Mouse (Mus musculus): ENCODE measurements at regions not wholly inside any gene's neighbourhood (a gene's known extent, or its start where the extent isn't known, plus 50 kb on each side); places are given as distances from the start of the nearest gene placed in this dataset.

DNA sequence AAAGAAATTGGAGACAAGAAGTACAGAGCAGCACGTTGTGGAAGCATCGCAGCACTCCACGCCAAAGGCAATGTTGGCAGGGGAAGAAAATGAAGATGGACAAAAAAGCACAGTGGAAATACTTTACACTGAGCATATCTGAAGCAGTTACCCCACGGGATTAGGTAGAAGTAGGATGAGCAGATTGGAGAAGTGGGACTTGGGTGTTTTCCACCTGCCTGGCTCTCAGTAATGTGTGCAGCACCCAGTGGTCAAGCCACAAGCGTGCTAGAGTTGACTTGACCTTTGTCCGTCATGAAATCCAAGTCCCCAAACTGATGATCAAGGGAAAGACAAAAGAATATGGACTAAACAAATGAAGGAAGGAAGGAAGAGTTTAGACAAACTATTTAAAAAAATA is 235.1 kb upstream of the Btg1 start:
- TF ChIP-seq CTCF (IDR thresholded peaks at IDR 0.05; ENCODE audit: extremely low read depth, insufficient read depth, insufficient read length, insufficient replicate concordance) (no peak), POLR2A (IDR thresholded peaks at IDR 0.05; ENCODE audit: low read depth, low read length) (no peak)
- H3K36me3 ChIP-seq (ENCODE audit: control insufficient read depth, insufficient read depth, low read length), result no peaks in the 10 kb centered on the region
- H3K4me1 ChIP-seq (ENCODE audit: control insufficient read depth, insufficient read depth, insufficient read length), result peaks cover 19% of the 10 kb centered on the region; the same call in 1 of the 2 replicates
- no peak overlapping the region for H3K27ac ChIP-seq (ENCODE audit: insufficient read depth, low read length)
- no peak overlapping the region for H3K4me3 ChIP-seq (ENCODE audit: extremely low read depth, insufficient read depth, insufficient read length)
- 86% methylated on average over 6 of the region's 6 CpGs for WGBS
- no peak for DNase-seq (ENCODE audit: low read depth in 1 of 2, low spot score in 2 of 2)
- H3K27me3 ChIP-seq (ENCODE audit: control insufficient read depth, insufficient read depth, low read length), result no peaks in the 10 kb centered on the region

DNA sequence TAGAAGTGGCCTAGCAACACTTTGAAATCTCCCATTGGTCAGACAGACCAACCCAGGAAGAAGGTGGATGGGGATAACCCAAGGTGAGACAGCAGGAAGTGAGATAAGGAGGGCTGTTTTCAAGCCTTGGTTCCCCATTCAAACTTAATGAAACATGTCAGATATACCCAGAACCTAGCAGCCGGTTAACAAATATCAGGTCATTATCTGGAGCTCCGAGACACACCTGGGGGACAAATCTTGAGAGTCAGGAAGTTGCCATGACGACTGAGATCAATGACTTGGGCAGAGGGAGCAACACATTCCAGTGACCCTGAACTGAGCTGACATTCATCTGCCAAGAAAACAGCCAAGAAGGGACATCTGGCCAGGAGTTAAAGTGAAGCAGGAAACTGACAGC is 225.1 kb upstream of the Btg1 start:
- no peak for DNase-seq (ENCODE audit: low read depth in 1 of 2, low spot score in 2 of 2)
- peak overlapping the region; percentile 83 for H3K27ac ChIP-seq (ENCODE audit: insufficient read depth, low read length)
- TF ChIP-seq CTCF (IDR thresholded peaks at IDR 0.05; ENCODE audit: extremely low read depth, insufficient read depth, insufficient read length, insufficient replicate concordance) (no peak), POLR2A (IDR thresholded peaks at IDR 0.05; ENCODE audit: low read depth, low read length) (no peak)
- peaks cover 24% of the 10 kb centered on the region for H3K4me1 ChIP-seq (ENCODE audit: control insufficient read depth, insufficient read depth, insufficient read length)
- no peak overlapping the region for H3K4me3 ChIP-seq (ENCODE audit: extremely low read depth, insufficient read depth, insufficient read length)
- WGBS, result 37% methylated on average over 3 of the region's 3 CpGs
- H3K27me3 ChIP-seq (ENCODE audit: control insufficient read depth, insufficient read depth, low read length), result no peaks in the 10 kb centered on the region
- no peaks in the 10 kb centered on the region for H3K36me3 ChIP-seq (ENCODE audit: control insufficient read depth, insufficient read depth, low read length)

GRCm38 (mm10) chr10:96392836-96393235 is 224.0 kb upstream of the Btg1 start:
- no peaks in the 10 kb centered on the region for H3K36me3 ChIP-seq (ENCODE audit: control insufficient read depth, insufficient read depth, low read length)
- H3K4me1 ChIP-seq (ENCODE audit: control insufficient read depth, insufficient read depth, insufficient read length), result peaks cover 26% of the 10 kb centered on the region
- H3K4me3 ChIP-seq (ENCODE audit: extremely low read depth, insufficient read depth, insufficient read length), result no peak overlapping the region
- 0 out of 2 replicates have a peak overlapping the region, but pooled peaks have one; percentile 30 for H3K27ac ChIP-seq (ENCODE audit: insufficient read depth, low read length)
- 86% methylated on average over 1 of the region's 1 CpGs for WGBS
- no peak for TF ChIP-seq CTCF (IDR thresholded peaks at IDR 0.05; ENCODE audit: extremely low read depth, insufficient read depth, insufficient read length, insufficient replicate concordance)
- TF ChIP-seq POLR2A (IDR thresholded peaks at IDR 0.05; ENCODE audit: low read depth, low read length), result no peak
- no peak for DNase-seq (ENCODE audit: low read depth in 1 of 2, low spot score in 2 of 2)
- H3K27me3 ChIP-seq (ENCODE audit: control insufficient read depth, insufficient read depth, low read length), result no peaks in the 10 kb centered on the region

DNA sequence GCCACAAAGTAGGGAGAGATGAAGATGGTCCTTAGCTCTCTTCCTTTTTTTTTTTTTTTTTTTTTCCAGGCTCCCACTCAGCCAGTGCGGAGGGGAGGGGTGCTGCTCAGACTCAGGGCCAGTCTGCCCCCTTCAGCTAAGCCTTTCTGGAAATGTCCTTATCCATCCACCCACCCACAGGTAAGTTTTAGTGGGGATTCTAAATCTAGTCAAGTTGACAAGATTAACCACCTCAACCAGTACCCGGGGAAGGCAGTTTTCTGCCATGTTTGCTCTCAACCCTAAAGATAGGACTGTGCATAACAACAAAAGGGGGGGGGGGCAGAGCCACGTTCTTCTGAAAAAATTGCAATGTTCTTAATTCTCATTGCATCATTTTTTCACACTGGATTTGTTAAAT is 222.6 kb upstream of the Btg1 start:
- Histone ChIP-seq H3K4me1 (ENCODE audit: control insufficient read depth, insufficient read depth, insufficient read length) (peaks cover 31% of the 10 kb centered on the region), H3K27ac (ENCODE audit: insufficient read depth, low read length) (no peak overlapping the region), H3K4me3 (ENCODE audit: extremely low read depth, insufficient read depth, insufficient read length) (no peak overlapping the region), H3K27me3 (ENCODE audit: control insufficient read depth, insufficient read depth, low read length) (no peaks in the 10 kb centered on the region), H3K36me3 (ENCODE audit: control insufficient read depth, insufficient read depth, low read length) (no peaks in the 10 kb centered on the region)
- WGBS, result 93% methylated on average over 3 of the region's 3 CpGs
- no peak for DNase-seq (ENCODE audit: low read depth in 1 of 2, low spot score in 2 of 2)
- TF ChIP-seq CTCF (IDR thresholded peaks at IDR 0.05; ENCODE audit: extremely low read depth, insufficient read depth, insufficient read length, insufficient replicate concordance) (no peak), POLR2A (IDR thresholded peaks at IDR 0.05; ENCODE audit: low read depth, low read length) (no peak)

DNA sequence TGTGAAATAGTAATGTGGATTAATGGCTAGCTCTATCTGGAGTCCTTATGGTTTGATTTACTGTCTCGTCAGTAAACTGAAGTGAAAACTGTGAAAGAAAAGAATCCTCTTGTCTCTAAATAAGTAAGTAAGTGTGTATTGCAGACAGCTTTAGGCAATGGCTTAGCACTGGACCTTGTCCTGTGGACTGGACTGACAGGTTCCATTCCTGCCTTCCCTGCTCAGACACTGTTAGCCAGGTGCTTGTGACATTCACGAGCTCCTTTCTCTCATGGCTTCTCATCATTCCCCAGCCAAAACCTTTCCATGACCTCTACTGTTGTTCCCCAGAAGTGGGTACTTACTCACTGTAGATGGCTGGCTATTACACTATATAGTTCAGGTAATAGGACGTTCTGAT is 221.8 kb upstream of the Btg1 start:
- peaks cover 38% of the 10 kb centered on the region for H3K4me1 ChIP-seq (ENCODE audit: control insufficient read depth, insufficient read depth, insufficient read length)
- TF ChIP-seq POLR2A (IDR thresholded peaks at IDR 0.05; ENCODE audit: low read depth, low read length) (no peak), CTCF (IDR thresholded peaks at IDR 0.05; ENCODE audit: extremely low read depth, insufficient read depth, insufficient read length, insufficient replicate concordance) (no peak)
- no peak overlapping the region for H3K27ac ChIP-seq (ENCODE audit: insufficient read depth, low read length)
- H3K27me3 ChIP-seq (ENCODE audit: control insufficient read depth, insufficient read depth, low read length), result no peaks in the 10 kb centered on the region
- 91% methylated on average over 3 of the region's 3 CpGs for WGBS
- no peak overlapping the region for H3K4me3 ChIP-seq (ENCODE audit: extremely low read depth, insufficient read depth, insufficient read length)
- DNase-seq (ENCODE audit: low read depth in 1 of 2, low spot score in 2 of 2), result no peak
- no peaks in the 10 kb centered on the region for H3K36me3 ChIP-seq (ENCODE audit: control insufficient read depth, insufficient read depth, low read length)

GRCm38 (mm10) chr10:96397931-96398561 is 218.8 kb upstream of the Btg1 start:
- WGBS, result 89% methylated on average over 13 of the region's 13 CpGs
- DNase-seq (ENCODE audit: low read depth in 1 of 2, low spot score in 2 of 2), result no peak
- H3K27me3 ChIP-seq (ENCODE audit: control insufficient read depth, insufficient read depth, low read length), result no peaks in the 10 kb centered on the region
- H3K27ac ChIP-seq (ENCODE audit: insufficient read depth, low read length), result peak overlapping the region; percentile 53
- no peak overlapping the region for H3K4me3 ChIP-seq (ENCODE audit: extremely low read depth, insufficient read depth, insufficient read length)
- no peaks in the 10 kb centered on the region for H3K36me3 ChIP-seq (ENCODE audit: control insufficient read depth, insufficient read depth, low read length)
- no peak for TF ChIP-seq CTCF (IDR thresholded peaks at IDR 0.05; ENCODE audit: extremely low read depth, insufficient read depth, insufficient read length, insufficient replicate concordance)
- TF ChIP-seq POLR2A (IDR thresholded peaks at IDR 0.05; ENCODE audit: low read depth, low read length), result no peak
- peaks cover 27% of the 10 kb centered on the region for H3K4me1 ChIP-seq (ENCODE audit: control insufficient read depth, insufficient read depth, insufficient read length)

GRCm38 (mm10) chr10:96398562-96399288 is 218.1 kb upstream of the Btg1 start:
- Histone ChIP-seq H3K27ac (ENCODE audit: insufficient read depth, low read length) (peak overlapping the region; percentile 54), H3K4me1 (ENCODE audit: control insufficient read depth, insufficient read depth, insufficient read length) (peaks cover 25% of the 10 kb centered on the region), H3K4me3 (ENCODE audit: extremely low read depth, insufficient read depth, insufficient read length) (no peak overlapping the region), H3K27me3 (ENCODE audit: control insufficient read depth, insufficient read depth, low read length) (no peaks in the 10 kb centered on the region), H3K36me3 (ENCODE audit: control insufficient read depth, insufficient read depth, low read length) (no peaks in the 10 kb centered on the region)
- peak; percentile 61 to 80 for DNase-seq (ENCODE audit: low read depth in 1 of 2, low spot score in 2 of 2)
- TF ChIP-seq POLR2A (IDR thresholded peaks at IDR 0.05; ENCODE audit: low read depth, low read length) (no peak; the same call in 1 of the 2 replicates), CTCF (IDR thresholded peaks at IDR 0.05; ENCODE audit: extremely low read depth, insufficient read depth, insufficient read length, insufficient replicate concordance) (no peak)
- WGBS, result 63% methylated on average over 9 of the region's 9 CpGs

Measured in spleen, adult 2 months (tissue).